Mouse (Mus musculus): ENCODE measurements around the gene Gm12886. TPM values are rescaled to one million over a fixed set of nuclear protein-coding genes. Genes with fewer than 3 reads are reported as not detected.

Gm12886 gene
- polyA plus RNA-seq (2014; fragmentation: Nextera tagmentation; extraction: Ambion mirVana) = not detected in 2 replicates

GRCm38 (mm10) chr4:121422999-121423398 is at the start of gene Gm12886:
Gm12886 (minus strand) TSS chr4:121423099.
- WGBS = 55% methylated on average over 3 of the region's 3 CpGs
- Histone ChIP-seq H3K4me3 (ENCODE audit: low read depth, low read length) (no peak within 1 kb of the TSS), H3K4me2 (ENCODE audit: low read depth, low read length) (no peak within 1 kb of the TSS), H3K36me3 (replicated peaks; ENCODE audit: control insufficient read depth, insufficient read depth, low read depth, low read length) (no peaks in the 10 kb centered on the region), H3K9ac (replicated peaks; ENCODE audit: low read length) (no peak within 1 kb of the TSS), H3K27me3 (ENCODE audit: control insufficient read depth, insufficient read depth, low read length) (no peaks in the 10 kb centered on the region), H3K9me3 (replicated peaks; ENCODE audit: control insufficient read depth, low read length) (0 out of 2 replicates have a peak, but pooled peaks cover 2% of the 10 kb centered on the region), H3K4me1 (ENCODE audit: control insufficient read depth, insufficient read depth, low read length) (no peaks in the 10 kb centered on the region), H3K27ac (replicated peaks; ENCODE audit: low read depth, low read length) (no peak within 1 kb of the TSS)
- DNase-seq (ENCODE audit: low spot score) (no peak), ATAC-seq (replicated peaks; ENCODE audit: insufficient number of reproducible peaks, low FRiP score, low TSS enrichment, low read depth) (no peak)

Other genes starting within 250 kb of the Gm12886 start
- 22.9 and 24.8 TPM in 2 replicates for gene Rlf, start 208.0 kb downstream of the Gm12886 start, polyA plus RNA-seq (2014; fragmentation: Nextera tagmentation; extraction: Ambion mirVana)
- not detected in 2 replicates for gene Gm12888, start 98.2 kb downstream of the Gm12886 start, polyA plus RNA-seq (2014; fragmentation: Nextera tagmentation; extraction: Ambion mirVana)
- gene Gm12887, start 199.0 kb upstream of the Gm12886 start, polyA plus RNA-seq (2014; fragmentation: Nextera tagmentation; extraction: Ambion mirVana) = not detected in 2 replicates